Mouse (Mus musculus) liver, adult 2 months (tissue): ENCODE results near the gene Srrm1. TPM values are rescaled to one million over a fixed set of nuclear protein-coding genes. Genes with fewer than 3 reads are reported as not detected.
A peak's percentile ranks its signal among the peaks of the same experiment; 100 is the strongest.

Experiments
- DNase-seq: peaks from one replicate; pipeline ENCODE4 v3.0.0-alpha.2; 2011; ENCODE audit warnings: low read depth, low spot score; ENCODE audit errors: extremely low read depth
- H3K27ac ChIP-seq: fragments of 200-500 bp; replicated peaks from 2 replicates; pipeline ENCODE4 v1.5.1; 2012; ENCODE audit warnings: low read depth, mild to moderate bottlenecking, control low read depth, inconsistent platforms, low read length; ENCODE audit not compliant: insufficient read depth
- H3K27me3 ChIP-seq: fragments of 200-500 bp; 2 replicates; pipeline ENCODE4 v1.6.1; 2012; ENCODE audit warnings: mild to moderate bottlenecking, moderate library complexity, low read length, inconsistent platforms; ENCODE audit not compliant: control insufficient read depth, insufficient read depth
- H3K36me3 ChIP-seq: fragments of 200-500 bp; 2 replicates; pipeline ENCODE4 v1.6.1; 2012; ENCODE audit warnings: low read length, inconsistent platforms; ENCODE audit not compliant: control insufficient read depth, insufficient read depth
- H3K4me1 ChIP-seq: fragments of 200-500 bp; 2 replicates; pipeline ENCODE4 v1.6.1; 2011; ENCODE audit warnings: low read length; ENCODE audit not compliant: control insufficient read depth, insufficient read depth
- H3K4me3 ChIP-seq: fragments of 200-500 bp; 2 replicates; pipeline ENCODE4 v1.5.1; 2011; ENCODE audit warnings: low read depth, mild to moderate bottlenecking, control low read depth, low read length, moderate library complexity; ENCODE audit not compliant: insufficient read depth
- H3K79me2 ChIP-seq: fragments of 200-500 bp; 2 replicates; pipeline ENCODE4 v1.6.1; 2012; ENCODE audit warnings: inconsistent platforms, mild to moderate bottlenecking, low read length, moderate library complexity; ENCODE audit not compliant: control insufficient read depth, insufficient read depth
- H3K9ac ChIP-seq: fragments of 200-500 bp; 2 replicates; pipeline ENCODE4 v1.6.1; 2012; ENCODE audit warnings: low read depth, mild to moderate bottlenecking, control low read depth, inconsistent platforms, low read length
- CTCF ChIP-seq: fragments of 200-500 bp; IDR thresholded peaks from 2 replicates; pipeline ENCODE4 v1.5.1; 2011; ENCODE audit warnings: low read depth, low read length, control low read depth
- POLR2A ChIP-seq: fragments of 200-500 bp; IDR thresholded peaks from 2 replicates; pipeline ENCODE4 v1.6.1; 2011; ENCODE audit warnings: low read length, control low read depth; ENCODE audit not compliant: insufficient read depth; ENCODE audit errors: extremely low read depth
- WGBS: fragments of 180-500 bp; shearing (Covaris S2); methylation state at CpG from one replicate; pipeline ENCODE4 v1.1.7; 2018; 5-methylcytosine and 5-hydroxymethylcytosine counted together
- polyA plus RNA-seq: library from polyadenylated mRNA; depleted of rRNA; stranded (reverse); fragments of >200 nt; gene quantifications from 2 replicates; pipeline ENCODE4 v1.2.3, GENCODE M21; 2012
- total RNA-seq: library from RNA; depleted of rRNA; stranded (reverse); fragments of >200 nt; gene quantifications from 2 replicates; pipeline ENCODE4 v1.2.3, GENCODE M21; 2014

Srrm1 gene
- total and polyA plus RNA-seq, 2 experiments = 8.9 to 18.8 TPM

DNA sequence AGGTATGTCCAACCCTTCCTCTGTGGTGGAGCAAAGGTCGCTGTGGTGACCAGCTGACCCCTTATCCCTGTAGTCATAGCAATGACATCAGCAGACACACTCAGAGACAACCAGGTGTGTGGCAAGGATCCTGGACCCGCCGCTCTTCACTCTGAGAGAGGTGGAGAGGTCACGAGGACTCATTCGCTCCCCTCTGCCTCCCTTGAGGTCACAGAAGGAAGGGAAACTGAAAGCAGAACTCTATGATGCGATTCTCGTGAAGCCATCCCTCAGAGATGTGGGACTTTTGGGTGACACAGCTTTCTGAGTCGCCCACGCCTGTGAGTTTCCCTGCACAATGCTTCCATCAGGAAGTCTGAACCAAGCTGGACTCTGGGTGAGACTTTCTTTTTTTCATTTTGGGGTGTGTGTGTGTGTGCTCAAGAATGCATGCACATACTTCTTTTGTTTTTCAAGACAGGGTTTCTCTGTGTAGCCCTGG, 39.3 kb downstream of the Srrm1 start:
- WGBS = 10% methylated on average over 9 of the region's 9 CpGs
- H3K27ac ChIP-seq = peak overlapping the region; percentile 56
- peak; percentile 84 for DNase-seq
- H3K27me3 ChIP-seq = no peaks in the 10 kb centered on the region
- no peak overlapping the region for H3K4me3 ChIP-seq
- peaks cover 17% of the 10 kb centered on the region for H3K4me1 ChIP-seq
- no peak overlapping the region for H3K9ac ChIP-seq
- no peaks in the 10 kb centered on the region for H3K79me2 ChIP-seq
- TF ChIP-seq POLR2A (no peak), CTCF (no peak)
- H3K36me3 ChIP-seq = peaks cover 2% of the 10 kb centered on the region; the same call in 1 of the 2 replicates

DNA sequence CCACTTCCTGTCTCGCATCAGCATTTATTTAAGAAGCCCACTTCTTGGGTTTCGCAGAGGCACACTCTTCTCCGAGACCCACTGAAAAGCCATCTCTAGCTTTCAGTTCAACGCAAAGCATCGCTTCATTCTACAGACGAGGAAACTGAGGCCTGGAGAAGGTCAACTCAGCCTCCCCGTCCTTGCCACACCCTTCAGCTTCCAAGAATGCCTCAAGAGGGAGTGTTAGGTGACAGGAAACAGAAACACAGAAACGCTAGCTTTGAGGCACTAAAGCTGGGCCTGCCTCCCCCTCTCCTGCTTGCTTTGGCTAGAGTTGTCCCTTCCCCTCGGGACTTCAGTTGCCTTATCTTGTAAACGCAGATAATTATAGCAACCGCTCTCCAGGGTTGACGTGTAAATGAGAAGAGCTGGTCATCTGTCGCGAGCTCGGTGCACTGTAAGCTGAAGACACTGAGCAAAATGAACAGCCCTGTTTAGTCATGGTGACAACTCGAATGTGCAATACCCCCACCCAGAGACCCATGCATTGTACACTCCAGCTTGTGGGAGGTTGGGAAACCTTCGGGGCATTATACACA, 39.9 kb downstream of the Srrm1 start:
- peak overlapping the region; percentile 56 for H3K27ac ChIP-seq
- 41% methylated on average over 17 of the region's 17 CpGs for WGBS
- no peaks in the 10 kb centered on the region for H3K27me3 ChIP-seq
- peaks cover 17% of the 10 kb centered on the region for H3K4me1 ChIP-seq
- TF ChIP-seq CTCF = no peak
- TF ChIP-seq POLR2A = no peak
- no peak for DNase-seq
- H3K4me3 ChIP-seq = no peak overlapping the region
- H3K79me2 ChIP-seq = no peaks in the 10 kb centered on the region
- 0 out of 2 replicates have a peak, but pooled peaks cover 2% of the 10 kb centered on the region for H3K36me3 ChIP-seq
- no peak overlapping the region for H3K9ac ChIP-seq

- Histone ChIP-seq H3K27me3 (no peaks in the 10 kb centered on the region), H3K36me3 (0 out of 2 replicates have a peak, but pooled peaks cover 2% of the 10 kb centered on the region), H3K9ac (no peak overlapping the region), H3K79me2 (no peaks in the 10 kb centered on the region), H3K27ac (peak overlapping the region; percentile 64), H3K4me1 (peaks cover 17% of the 10 kb centered on the region), H3K4me3 (no peak overlapping the region)
- 40% methylated on average over 4 of the region's 4 CpGs for WGBS
- peak; percentile 60 for DNase-seq
- TF ChIP-seq CTCF = no peak
- TF ChIP-seq POLR2A = no peak
Measured at GRCm38 (mm10) chr4:135312706-135313105, 40.4 kb downstream of the Srrm1 start.

GRCm38 (mm10) chr4:135310371-135310770, 42.8 kb downstream of the Srrm1 start:
- TF ChIP-seq CTCF (no peak), POLR2A (no peak)
- Histone ChIP-seq H3K36me3 (0 out of 2 replicates have a peak, but pooled peaks cover 2% of the 10 kb centered on the region), H3K9ac (no peak overlapping the region), H3K27me3 (no peaks in the 10 kb centered on the region), H3K4me1 (peaks cover 25% of the 10 kb centered on the region), H3K27ac (no peak overlapping the region), H3K79me2 (no peaks in the 10 kb centered on the region), H3K4me3 (no peak overlapping the region)
- whole genome bisulfite sequencing = 82% methylated on average over 8 of the region's 8 CpGs
- no peak for DNase-seq

DNA sequence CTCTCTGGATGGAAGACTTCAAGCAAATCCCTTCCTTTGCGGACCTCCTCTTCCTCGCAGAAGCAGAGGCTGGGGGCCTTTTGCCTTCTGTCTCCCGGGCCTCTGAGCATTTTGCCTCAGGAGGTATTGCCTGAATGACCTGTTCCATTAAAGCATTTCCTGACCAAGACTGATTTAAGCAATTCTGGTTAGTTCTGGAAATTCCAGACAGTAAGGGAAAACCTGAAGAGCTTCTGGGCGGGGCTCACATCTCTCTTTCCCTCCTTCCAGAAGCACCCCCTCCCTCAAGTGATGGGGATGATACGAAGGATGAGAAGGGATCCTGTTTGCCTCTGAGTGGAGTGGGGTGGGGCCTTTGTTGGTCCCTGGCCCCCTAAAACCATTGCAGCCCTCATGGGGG, 43.4 kb downstream of the Srrm1 start:
- WGBS = 87% methylated on average over 5 of the region's 5 CpGs

DNA sequence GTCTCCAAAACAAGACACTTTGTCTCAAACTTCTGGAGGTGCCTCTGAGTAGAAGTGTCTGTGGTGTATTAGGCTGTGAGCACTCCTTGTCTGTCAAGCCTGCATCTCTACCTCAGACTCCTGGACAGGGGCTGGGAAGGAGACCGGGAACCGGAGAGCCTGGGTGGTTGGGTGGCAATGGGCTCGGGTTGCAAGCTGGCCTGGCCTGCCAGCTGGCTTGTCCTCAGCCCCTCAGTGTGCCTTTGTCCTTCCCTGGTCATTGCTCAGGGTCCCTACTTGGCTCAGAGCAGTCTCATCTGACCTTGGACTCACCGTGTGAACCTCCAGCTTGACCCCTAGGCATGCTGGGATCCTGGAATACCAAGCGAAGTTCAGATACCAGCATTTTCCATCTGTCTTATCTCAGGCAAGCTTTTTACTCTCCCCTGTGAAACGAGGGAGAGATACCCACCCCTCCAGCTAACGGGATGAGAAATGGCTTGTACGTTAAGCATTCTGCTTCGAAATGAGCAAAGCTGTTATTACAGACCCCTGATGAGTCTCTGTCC, 43.9 kb downstream of the Srrm1 start:
- Histone ChIP-seq H3K4me1 (peaks cover 20% of the 10 kb centered on the region), H3K36me3 (no peaks in the 10 kb centered on the region), H3K27ac (no peak overlapping the region), H3K79me2 (no peaks in the 10 kb centered on the region), H3K27me3 (no peaks in the 10 kb centered on the region), H3K4me3 (no peak overlapping the region), H3K9ac (no peak overlapping the region)
- DNase-seq = no peak
- 76% methylated on average over 9 of the region's 9 CpGs for WGBS
- TF ChIP-seq POLR2A (no peak), CTCF (no peak)

More for the DNA sequence above, 43.4 kb downstream of the Srrm1 start:
- no peaks in the 10 kb centered on the region for H3K27me3 ChIP-seq
- H3K9ac ChIP-seq = no peak overlapping the region
- no peaks in the 10 kb centered on the region for H3K79me2 ChIP-seq
- no peak overlapping the region for H3K4me3 ChIP-seq
- no peak for DNase-seq
- H3K27ac ChIP-seq = no peak overlapping the region
- H3K4me1 ChIP-seq = peaks cover 25% of the 10 kb centered on the region
- TF ChIP-seq CTCF (no peak), POLR2A (no peak)
- H3K36me3 ChIP-seq = no peaks in the 10 kb centered on the region
